Mouse (Mus musculus): ENCODE results near the gene Sirt4. TPM values are rescaled to one million over a fixed set of nuclear protein-coding genes. Genes with fewer than 3 reads are reported as not detected.
"Not testable (repeated sequence)": the region's sequence is repeated elsewhere in the genome, so short reads cannot be mapped to it uniquely, and the experiment has no call there.

Gene Sirt4
- total RNA-seq, 2 experiments from 2014 or later, result 14.3 to 20.2 TPM

DNA sequence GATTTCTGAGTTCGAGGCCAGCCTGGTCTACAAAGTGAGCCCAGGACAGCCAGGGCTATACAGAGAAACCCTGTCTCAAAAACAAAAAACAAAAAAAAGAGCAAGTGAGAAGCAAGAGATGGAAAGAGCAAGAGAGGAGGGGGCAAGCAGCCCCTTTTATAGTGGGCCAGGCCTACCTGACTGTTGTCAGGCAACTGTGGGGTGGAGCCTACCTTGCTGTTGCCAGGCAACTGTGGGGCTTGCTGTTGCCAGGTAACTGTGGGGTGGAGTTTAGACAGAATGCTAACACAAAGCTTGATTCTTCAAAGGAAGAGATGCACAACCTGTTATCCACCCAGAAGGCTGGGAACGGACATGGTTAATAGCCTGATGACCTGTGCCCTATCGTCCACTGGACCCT is 11.1 kb upstream of the Sirt4 start:
- DNase-seq; intact Hi-C loops (cut with DNase I): not testable (repeated sequence)

- peak in 1 of 2 experiments; percentile 18 for DNase-seq
These were observed 8.9 kb upstream of the Sirt4 start for GRCm38 (mm10) chr5:115493441-115493840.

DNA sequence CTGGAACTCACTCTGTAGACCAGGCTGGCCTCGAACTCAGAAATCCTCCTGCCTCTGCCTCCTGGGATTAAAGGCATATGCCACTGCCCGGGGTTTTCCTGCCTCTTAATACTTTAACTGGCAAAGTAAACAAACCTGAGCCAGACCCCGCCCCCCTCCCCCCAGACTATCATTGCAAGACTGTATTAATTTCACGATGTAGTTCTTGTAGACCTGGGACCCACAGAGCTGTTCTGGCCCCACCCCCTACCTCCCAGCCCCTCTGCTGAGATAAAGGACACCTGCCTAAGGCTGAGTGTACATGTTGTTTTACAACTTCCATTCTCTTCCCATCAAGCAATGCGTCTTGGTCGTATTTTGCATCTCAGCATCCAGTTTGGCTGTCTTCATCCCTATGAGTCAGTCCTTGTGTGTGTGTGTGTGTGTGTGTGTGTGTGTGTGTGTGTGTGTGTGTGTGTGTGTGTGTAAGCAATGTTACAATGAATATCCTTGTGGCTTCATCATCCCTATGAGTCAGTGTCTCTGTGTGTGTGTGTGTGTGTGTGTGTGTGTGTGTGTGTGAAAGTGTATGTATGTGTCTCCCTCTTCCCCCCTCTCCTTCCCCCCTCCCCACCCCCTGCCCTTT is 8.3 kb upstream of the Sirt4 start:
- intact Hi-C loops (cut with DNase I), result no loop called here
- peak in 1 of 2 experiments; percentile 34 for DNase-seq

More at GRCm38 (mm10) chr5:115493441-115493840, 8.9 kb upstream of the Sirt4 start:
- intact Hi-C loops (cut with DNase I), result no loop called here

GRCm38 (mm10) chr5:115491771-115492322 is 7.3 kb upstream of the Sirt4 start:
- DNase-seq, result peak; percentile 82 to 87
- intact Hi-C loops (cut with DNase I), result no loop called here

GRCm38 (mm10) chr5:115491076-115491475 is 6.6 kb upstream of the Sirt4 start:
- DNase-seq, result peak in 1 of 2 experiments; percentile 15
- intact Hi-C loops (cut with DNase I), result no loop called here

DNA sequence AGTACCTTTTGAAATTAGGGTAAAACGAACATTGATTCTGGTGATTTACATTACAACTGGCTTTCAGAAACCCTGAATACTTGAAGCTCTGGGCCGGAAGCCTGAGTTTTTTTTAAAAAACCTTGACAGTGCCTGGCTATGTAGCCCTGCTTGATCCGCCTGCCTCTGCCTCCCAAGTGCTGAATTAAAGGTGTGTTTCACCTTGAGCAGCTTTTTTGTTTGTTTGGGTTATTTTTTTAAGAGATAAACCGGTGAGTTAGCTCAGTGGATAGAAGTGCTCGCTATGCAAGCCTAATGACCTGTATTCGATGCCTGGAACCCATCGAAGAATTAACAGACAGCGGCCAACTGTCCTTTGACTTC is 6.1 kb upstream of the Sirt4 start:
- intact Hi-C loops (cut with DNase I), result no loop called here

DNA sequence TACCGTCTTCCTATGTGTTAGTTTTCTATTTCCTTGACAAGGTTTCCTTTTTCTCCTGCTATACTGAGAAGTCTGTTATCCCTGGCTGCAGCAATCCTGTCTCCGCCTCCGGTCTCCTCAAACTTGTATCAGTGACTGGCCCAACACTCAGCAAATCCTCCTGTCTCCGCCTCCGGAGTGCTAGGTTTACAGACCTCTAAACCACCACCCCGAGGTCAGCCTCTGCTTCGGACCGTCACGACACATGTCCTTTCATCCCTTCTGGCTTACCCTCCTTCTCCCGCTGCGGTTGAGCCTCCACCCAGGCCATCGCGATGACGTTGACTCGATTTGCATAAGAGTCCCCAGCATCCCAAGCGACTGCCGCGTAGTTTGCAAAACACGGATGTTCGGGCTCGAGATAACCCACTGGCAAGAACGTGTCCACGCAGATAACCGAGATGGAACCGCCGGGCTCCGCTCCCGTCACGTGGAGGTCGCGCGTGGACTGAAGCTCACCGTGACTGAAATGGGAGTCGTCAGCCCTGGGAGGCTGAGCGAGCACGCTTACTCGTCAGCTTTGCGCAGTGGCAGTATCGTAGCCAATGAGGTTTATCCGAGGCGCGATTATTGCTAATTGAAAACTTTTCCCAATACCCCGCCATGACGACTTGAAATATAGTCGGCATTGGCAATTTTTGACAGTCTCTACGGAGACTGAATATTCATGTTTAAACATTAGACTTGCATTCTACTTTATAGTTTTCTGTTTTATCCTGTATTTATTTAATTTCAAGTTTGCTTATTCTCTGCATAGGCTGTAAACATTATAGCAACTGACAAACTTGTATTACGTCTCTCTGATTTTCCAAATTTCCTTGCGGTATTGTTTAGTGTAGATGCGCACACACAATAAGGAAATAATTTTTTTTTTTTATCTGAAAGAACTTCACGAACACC is 5.4 kb upstream of the Sirt4 start:
- DNase-seq, result peak; percentile 92 to 93
- intact Hi-C loops (cut with DNase I), result no loop called here

More for the DNA sequence above, 6.1 kb upstream of the Sirt4 start:
- no peak for DNase-seq

- intact Hi-C loops (cut with DNase I), result no loop called here
- DNase-seq, result peak; percentile 88 to 90
These were observed 4.5 kb upstream of the Sirt4 start for GRCm38 (mm10) chr5:115488841-115489698.

DNA sequence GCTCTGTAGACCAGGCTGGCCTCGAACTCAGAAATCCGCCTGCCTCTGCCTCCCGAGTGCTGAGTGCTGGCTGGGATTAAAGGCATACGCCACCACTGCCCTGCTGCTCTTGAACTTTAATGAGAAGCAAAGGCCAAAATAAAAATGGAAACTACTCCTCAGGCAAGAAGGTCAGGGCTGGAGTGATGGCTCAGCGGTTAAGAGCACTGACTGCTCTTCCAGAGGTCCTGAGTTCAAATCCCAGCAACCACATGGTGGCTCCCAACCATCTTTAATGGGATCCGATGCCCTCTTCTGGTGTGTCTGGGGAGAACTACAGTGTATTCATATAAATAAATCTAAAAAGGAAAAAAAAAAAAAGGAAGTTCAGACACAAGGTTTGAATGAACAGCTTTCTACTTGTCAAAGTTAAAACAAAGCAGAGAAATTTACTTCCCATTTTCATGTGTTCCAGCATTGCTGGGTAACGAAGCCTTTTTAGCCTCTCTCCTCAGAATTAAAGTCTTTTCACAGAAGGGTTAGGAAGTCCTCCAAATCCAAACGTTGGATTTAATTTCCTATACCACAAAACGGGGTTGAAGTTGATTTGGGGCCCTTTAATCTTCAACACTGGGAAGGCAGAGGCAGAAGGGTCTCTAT is 3.5 kb upstream of the Sirt4 start:
- DNase-seq, result no peak

GRCm38 (mm10) chr5:115487353-115487752 is 2.8 kb upstream of the Sirt4 start:
- DNase-seq, result no peak
- intact Hi-C loops (cut with DNase I), result no loop called here

More for the DNA sequence above, 3.5 kb upstream of the Sirt4 start:
- intact Hi-C loops (cut with DNase I), result no loop called here

- intact Hi-C loops (cut with DNase I), result no loop called here
- no peak for DNase-seq
These were observed 2.2 kb upstream of the Sirt4 start for GRCm38 (mm10) chr5:115486726-115487125.

DNA sequence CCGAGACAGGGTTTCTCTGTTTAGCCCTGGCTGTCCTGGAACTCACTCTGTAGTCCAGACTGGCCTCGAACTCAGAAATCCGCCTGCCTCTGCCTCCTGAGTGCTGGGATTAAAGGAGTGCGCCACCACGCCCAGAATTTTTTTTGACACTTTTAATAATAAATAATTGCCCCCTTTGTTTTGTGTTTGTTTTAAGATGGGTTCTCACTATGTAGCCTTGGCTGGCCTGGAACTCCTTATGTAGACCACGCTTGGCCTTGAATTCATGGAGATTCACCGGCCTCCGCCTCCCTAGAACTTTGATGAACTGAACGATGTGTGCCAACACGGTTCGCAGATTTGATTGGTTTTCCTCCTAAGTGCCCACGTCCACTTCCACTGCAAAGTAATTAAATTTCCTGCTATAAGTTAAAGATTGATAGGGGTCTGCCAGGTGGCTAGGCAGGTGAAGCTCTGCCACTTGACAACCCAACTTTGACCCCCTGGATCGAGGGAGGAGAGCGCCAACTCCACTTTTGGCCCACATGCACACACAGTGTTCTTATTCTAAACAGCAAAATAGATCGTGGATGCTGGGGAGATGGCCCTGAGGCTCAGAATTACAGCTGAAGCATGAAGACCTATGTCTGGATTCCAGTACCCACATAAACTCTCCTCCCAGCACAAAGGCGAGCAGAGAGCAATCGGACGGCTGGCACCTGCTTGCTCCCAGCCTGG is 1.1 kb upstream of the Sirt4 start:
- DNase-seq, result no peak
- intact Hi-C loops (cut with DNase I), result no loop called here

DNA sequence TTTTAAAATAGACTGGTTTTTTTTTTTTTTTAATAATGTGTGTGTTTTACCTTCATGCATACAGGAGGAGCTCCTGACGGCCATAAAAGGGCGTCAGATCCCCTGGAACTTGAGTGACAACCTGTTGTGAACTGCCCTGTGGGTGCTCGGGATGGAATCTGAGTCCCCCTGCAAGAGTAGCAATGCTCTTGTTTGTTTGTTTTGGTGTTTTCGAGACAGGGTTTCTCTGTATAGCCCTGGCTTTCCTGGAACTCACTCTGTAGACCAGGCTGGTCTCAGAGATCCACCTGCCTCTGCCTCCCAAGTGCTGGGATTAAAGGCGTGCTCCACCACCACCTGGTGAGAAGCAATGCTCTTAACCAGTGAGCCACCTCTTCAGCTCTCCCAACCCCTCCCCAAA is 471 bp upstream of the Sirt4 start:
- no peak for DNase-seq
- intact Hi-C loops (cut with DNase I), result no loop called here

DNA sequence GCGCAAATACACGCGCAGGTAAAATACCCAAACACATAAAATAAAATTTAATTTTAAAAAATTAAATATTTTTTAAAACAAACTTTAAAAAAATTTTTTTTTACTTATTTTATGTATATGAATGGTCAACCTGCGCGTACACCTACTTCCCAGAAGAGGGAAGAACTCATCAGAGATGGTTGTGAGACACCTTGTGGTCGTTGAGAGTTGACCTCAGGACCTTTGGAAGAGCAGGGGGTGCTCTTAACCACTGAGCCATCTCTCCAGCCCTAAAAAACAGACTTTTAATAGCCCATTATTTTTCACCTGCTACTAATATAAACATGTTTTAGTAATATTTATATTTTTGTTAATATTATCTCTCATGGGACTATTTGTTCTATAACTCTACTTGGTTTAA is 1.1 kb downstream of the Sirt4 start:
- intact Hi-C loops (cut with DNase I), result no loop called here
- no peak for DNase-seq

DNA sequence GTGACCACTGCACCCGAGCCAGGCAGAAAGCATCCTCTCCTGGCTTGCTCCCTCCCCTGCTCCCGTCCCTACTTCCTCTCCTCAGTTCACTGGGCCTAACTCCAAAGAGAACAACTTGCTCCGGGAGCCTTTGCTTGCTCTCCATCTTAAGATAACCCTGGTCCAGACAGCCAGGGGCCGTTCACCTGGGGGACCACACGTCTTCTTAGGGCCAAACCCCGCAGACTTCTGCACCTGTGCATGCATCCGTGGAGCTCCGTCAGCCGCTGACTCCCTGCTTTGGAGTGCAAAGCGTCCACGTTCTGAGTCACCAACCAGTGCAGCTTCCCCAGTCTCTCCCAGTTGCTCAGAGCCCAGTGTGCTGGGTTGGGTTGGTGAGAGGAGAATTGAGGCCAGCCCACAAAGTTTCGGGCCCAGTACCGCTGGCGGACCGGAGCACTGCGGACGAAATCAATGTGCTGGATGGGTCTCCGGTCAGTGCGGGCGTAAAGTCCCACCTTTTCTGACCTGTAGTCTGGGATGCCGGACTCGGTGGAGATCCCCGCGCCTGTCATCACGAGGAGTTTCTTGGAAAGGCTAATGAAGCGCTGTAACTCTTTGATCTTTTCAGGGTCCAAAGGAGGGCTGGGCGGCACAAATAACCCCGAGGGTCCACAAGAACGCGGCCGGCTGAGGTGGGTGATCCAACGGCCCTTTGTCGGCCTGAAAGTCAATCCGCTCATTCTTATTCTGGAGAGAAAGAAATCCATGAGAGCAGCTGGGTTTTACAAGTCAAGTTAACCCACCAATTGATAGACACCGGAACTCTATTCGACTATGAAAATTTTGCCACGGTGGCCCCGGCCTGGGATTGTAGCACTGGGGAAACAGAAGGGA is 1.9 kb downstream of the Sirt4 start:
- intact Hi-C loops (cut with DNase I), result no loop called here
- no peak for DNase-seq

GRCm38 (mm10) chr5:115480101-115480500 is 4.4 kb downstream of the Sirt4 start:
- intact Hi-C loops (cut with DNase I), result no loop called here
- no peak for DNase-seq

DNA sequence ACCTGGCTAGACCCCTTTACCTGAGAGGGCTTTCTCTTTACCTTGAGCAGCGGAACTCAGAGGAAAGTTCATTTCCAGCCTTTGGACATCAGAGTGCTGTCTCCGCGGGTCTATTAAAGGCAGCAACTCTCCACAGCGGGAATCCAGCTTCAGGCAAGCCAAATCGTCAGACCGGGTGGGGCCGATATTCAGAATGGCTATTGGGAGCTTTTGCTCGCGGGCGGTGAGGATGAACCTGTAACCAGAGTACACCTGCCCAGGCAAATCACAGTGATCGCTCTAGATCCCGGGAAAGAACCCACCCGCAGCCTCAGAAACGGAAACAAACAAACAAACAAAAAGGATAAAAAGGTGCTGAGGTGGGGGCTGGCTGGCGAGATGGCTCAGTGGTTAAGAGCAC is 5.0 kb downstream of the Sirt4 start:
- intact Hi-C loops (cut with DNase I), result no loop called here
- no peak for DNase-seq

- intact Hi-C loops (cut with DNase I), result no loop called here
- DNase-seq, result no peak
These were observed 8.3 kb downstream of the Sirt4 start for GRCm38 (mm10) chr5:115476107-115476727.

All from heart, postnatal 10 days (tissue).